Mouse (Mus musculus): ENCODE data around the gene Gfod2. TPM values are rescaled to one million over a fixed set of nuclear protein-coding genes. Genes with fewer than 3 reads are reported as not detected.

The Gfod2 gene
- 4.4 and 5.4 TPM in 2 replicates for polyA plus RNA-seq (2012)

GRCm38 (mm10) chr8:105758277-105759108, at the start of gene Gfod2:
Gene Gfod2 (minus strand): TSS chr8:105758664.

GRCm38 (mm10) chr8:105707498-105708403, 50.7 kb downstream of the Gfod2 start, which contains the start of the genes 4933405L10Rik and Enkd1:
Gene 4933405L10Rik (plus strand): TSS chr8:105707655.
Gene Enkd1 (minus strand): TSS chr8:105708210.

DNA sequence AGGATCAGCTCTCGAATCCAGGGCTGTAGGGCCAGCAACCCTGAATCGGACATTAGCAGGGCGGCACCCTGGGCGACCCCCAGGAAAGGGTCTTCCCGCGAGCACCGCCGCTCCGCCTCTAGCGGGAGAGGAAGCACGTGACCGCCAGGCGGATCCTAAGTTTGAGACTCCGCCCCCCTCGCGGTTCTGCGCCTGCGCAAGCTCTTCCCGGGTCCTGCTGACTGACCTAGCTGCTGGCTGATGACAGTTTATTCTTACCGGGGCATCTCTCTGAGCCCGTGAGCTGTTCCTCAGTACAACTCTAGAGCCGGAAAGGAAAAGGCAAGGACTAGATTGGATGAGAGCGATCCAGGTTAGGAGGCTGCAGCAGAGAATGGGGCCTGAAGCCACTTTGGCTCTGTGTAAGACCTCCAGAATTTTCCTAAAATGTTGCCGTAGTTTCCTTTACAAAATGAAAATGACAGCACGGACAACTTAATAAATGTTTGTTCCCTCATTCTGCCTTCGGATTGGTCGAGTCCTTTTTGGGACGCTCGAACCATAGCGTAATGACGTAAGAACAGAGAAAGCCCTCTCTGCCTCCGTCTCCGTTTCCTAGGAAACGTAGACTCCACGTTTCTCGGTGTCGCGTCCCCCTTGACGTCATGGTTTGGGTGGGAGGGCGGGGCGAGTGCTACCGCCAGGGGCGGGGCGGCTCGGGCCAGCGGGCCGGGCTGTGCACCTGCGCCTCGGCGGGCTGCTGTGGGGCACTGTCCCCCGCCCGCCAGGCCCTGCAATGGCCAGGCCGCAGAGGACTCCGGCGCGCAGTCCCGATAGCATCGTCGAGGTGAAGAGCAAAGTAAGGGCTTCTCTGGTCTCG, 57.3 kb downstream of the Gfod2 start, which contains the start of the genes Acd and Pard6a:
Gene Acd, minus strand, starts transcription at position 137 of the 859 bp plus-strand sequence.
Gene Pard6a, plus strand, starts transcription at position 183 of the 859 bp plus-strand sequence.

DNA sequence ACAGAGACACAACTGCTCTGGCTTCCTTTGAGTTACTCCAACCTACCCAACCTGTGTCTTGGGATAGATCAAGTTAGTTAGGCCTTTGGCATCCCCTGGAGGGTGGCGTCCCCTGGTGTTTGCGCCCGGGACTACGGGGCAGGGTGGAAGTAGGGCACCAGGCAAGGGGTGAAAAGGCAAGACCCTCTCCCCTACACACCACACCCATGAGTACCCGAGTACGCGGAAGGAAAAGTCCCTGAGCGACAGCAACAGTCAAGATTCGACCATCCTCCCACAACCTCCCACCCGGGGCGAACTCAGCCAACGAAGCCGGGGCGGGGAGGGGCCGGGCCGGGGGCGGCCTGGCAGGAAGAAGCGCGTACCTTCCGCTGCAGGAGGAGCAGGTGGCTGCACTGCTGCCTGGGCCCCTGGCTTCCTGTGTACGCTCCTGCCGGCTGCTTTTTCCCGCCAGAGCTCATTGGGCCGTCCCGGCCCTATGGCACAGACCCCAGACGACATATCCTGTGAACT, 72.6 kb downstream of the Gfod2 start, which contains the start of gene Carmil2:
Gene Carmil2, plus strand, starts transcription at position 479 of the 513 bp plus-strand sequence.

Other genes starting within 250 kb of the Gfod2 start
- 0.16 TPM in 1 of 2 replicates, not detected in the other for gene Hsd11b2, start 239.9 kb downstream of the Gfod2 start, polyA plus RNA-seq (2012)
- gene Atp6v0d1, start 192.6 kb downstream of the Gfod2 start, polyA plus RNA-seq (2012) = 44.5 and 45.7 TPM in 2 replicates
- gene Ripor1, start 153.4 kb downstream of the Gfod2 start, polyA plus RNA-seq (2012) = 65.4 and 94.6 TPM in 2 replicates
- gene Ctcf, start 122.1 kb downstream of the Gfod2 start, polyA plus RNA-seq (2012) = 179 and 218 TPM in 2 replicates
- gene Agrp, start 121.3 kb downstream of the Gfod2 start, polyA plus RNA-seq (2012) = 0.11 TPM in 1 of 2 replicates, not detected in the other
- gene Carmil2, start 72.4 kb downstream of the Gfod2 start, polyA plus RNA-seq (2012) = 61.0 and 111 TPM in 2 replicates
- gene Acd, start 57.6 kb downstream of the Gfod2 start, polyA plus RNA-seq (2012) = 54.3 and 56.0 TPM in 2 replicates
- gene Pard6a, start 57.5 kb downstream of the Gfod2 start, polyA plus RNA-seq (2012) = 4.3 and 6.8 TPM in 2 replicates
- not detected in 2 replicates for gene 4933405L10Rik, start 51.0 kb downstream of the Gfod2 start, polyA plus RNA-seq (2012)
- 52.5 and 60.2 TPM in 2 replicates for gene Enkd1, start 50.5 kb downstream of the Gfod2 start, polyA plus RNA-seq (2012)
- 18.8 and 21.4 TPM in 2 replicates for gene Ranbp10, start 68.7 kb upstream of the Gfod2 start, polyA plus RNA-seq (2012)
- not detected in 2 replicates for gene Tsnaxip1, start 69.1 kb upstream of the Gfod2 start, polyA plus RNA-seq (2012)
- 19.2 and 20.7 TPM in 2 replicates for gene Cenpt, start 94.6 kb upstream of the Gfod2 start, polyA plus RNA-seq (2012)
- 26.9 and 29.1 TPM in 2 replicates for gene Thap11, start 96.5 kb upstream of the Gfod2 start, polyA plus RNA-seq (2012)
- 152 and 172 TPM in 2 replicates for gene Nutf2, start 101.9 kb upstream of the Gfod2 start, polyA plus RNA-seq (2012)
- 20.8 and 31.4 TPM in 2 replicates for gene Edc4, start 122.2 kb upstream of the Gfod2 start, polyA plus RNA-seq (2012)
- 1.1 and 2.7 TPM in 2 replicates for gene Nrn1l, start 134.9 kb upstream of the Gfod2 start, polyA plus RNA-seq (2012)
- gene Pskh1, start 141.8 kb upstream of the Gfod2 start, polyA plus RNA-seq (2012) = 11.2 and 12.3 TPM in 2 replicates
- 0.23 and 0.56 TPM in 2 replicates for gene Ctrl, start 175.2 kb upstream of the Gfod2 start, polyA plus RNA-seq (2012)
- gene Psmb10, start 179.8 kb upstream of the Gfod2 start, polyA plus RNA-seq (2012) = 590 and 652 TPM in 2 replicates
- gene Lcat, start 184.7 kb upstream of the Gfod2 start, polyA plus RNA-seq (2012) = 0.78 and 0.79 TPM in 2 replicates
- 10.0 and 12.7 TPM in 2 replicates for gene Slc12a4, start 207.4 kb upstream of the Gfod2 start, polyA plus RNA-seq (2012)
- not detected in 2 replicates for gene Dpep3, start 220.8 kb upstream of the Gfod2 start, polyA plus RNA-seq (2012)
- 3.3 and 4.1 TPM in 2 replicates for gene Dus2, start 232.7 kb upstream of the Gfod2 start, polyA plus RNA-seq (2012)
- not detected in 2 replicates for gene Dpep2nb, start 247.3 kb upstream of the Gfod2 start, polyA plus RNA-seq (2012)